Mouse (Mus musculus): ENCODE results near the gene Rhot1. TPM values are rescaled to one million over a fixed set of nuclear protein-coding genes. Genes with fewer than 3 reads are reported as not detected.

The Rhot1 gene
- polyA plus RNA-seq (2012; ENCODE audit: insufficient read depth, insufficient read length, missing spikeins): 40.7 and 54.8 TPM in 2 replicates

DNA sequence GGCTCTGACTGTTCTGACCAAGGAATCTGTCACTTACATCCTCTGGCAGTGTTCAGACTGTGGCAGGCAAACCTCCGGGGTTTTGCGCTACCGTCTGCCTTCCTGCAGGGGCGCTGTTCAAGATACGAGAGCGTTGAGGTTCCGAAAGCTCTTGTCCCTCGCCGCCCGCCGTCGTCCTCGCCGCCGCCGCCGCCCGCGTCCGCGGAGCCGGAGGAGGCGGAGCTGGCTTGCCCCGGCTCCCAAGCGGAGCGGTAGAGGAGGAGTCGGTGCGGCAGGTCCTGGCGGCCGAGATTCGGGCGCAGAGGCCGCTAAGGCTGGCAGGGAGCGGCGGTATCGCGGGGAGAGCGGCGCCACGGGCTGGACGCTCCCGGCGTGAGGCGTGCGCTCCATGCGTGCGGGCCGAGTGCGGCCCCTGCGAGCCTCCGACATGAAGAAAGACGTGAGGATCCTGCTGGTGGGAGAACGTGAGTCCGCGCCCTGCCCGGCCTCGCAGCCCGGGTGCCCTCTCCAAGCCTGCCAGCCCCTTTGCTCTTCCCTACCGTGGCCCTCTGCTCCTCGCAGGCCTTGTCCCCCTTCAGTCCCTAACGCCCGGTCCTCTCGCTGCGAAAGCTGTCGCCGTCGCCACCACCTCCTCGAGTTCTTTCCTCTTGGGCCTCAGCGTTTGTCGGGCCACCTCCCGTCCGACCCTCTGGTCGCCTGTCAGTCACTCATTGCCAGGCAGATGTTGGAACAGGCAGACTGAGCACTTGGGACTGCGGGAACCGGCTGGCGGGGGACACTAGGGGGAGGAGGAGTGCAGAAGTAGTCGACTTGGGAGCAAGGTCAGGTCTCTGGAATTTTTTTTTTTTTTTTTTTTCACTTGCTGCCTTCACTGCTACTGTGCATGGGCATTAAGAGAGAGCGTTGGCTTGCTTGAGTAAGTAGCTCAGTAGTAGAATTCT lies at the start of gene Rhot1:
Gene Rhot1, plus strand, starts transcription at position 160 of the 941 bp plus-strand sequence.
- peak within 1 kb of the TSS; percentile 92 for H3K27ac ChIP-seq (replicated peaks; ENCODE audit: low read depth, low read length)

DNA sequence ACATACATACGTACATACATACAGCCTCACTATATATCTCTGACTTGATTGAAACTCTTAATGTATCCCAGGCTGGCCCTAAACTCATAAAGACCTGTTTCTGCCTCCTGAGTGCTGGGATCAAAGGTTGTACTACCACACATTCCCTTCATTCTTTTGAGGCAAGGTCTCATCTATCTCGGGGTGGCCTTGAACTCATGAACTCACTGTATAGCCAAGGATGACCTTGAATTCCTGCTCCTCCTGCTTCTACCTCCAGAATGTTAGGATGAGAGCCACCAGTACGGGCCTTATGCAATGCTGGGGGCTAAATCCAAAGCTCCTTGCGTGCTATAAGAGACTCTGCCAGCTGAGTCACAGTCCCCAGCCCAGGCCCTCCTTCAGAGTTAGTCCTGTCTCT lies 47.8 kb upstream of the Rhot1 start:
- no peak overlapping the region for H3K27ac ChIP-seq (replicated peaks; ENCODE audit: low read depth, low read length)
- H3K4me1 ChIP-seq (ENCODE audit: control insufficient read depth, insufficient read depth, insufficient read length, low read length): no peaks in the 10 kb centered on the region
- no peak overlapping the region for H3K4me3 ChIP-seq (ENCODE audit: insufficient read depth, low read depth, low read length)

More for the DNA sequence above, at the start of gene Rhot1:
- 0 out of 2 replicates have a peak, but pooled peaks cover 2% of the 10 kb centered on the region for H3K4me1 ChIP-seq (ENCODE audit: control insufficient read depth, insufficient read depth, insufficient read length, low read length)
- peak within 1 kb of the TSS; percentile 96 for H3K4me3 ChIP-seq (ENCODE audit: insufficient read depth, low read depth, low read length)

DNA sequence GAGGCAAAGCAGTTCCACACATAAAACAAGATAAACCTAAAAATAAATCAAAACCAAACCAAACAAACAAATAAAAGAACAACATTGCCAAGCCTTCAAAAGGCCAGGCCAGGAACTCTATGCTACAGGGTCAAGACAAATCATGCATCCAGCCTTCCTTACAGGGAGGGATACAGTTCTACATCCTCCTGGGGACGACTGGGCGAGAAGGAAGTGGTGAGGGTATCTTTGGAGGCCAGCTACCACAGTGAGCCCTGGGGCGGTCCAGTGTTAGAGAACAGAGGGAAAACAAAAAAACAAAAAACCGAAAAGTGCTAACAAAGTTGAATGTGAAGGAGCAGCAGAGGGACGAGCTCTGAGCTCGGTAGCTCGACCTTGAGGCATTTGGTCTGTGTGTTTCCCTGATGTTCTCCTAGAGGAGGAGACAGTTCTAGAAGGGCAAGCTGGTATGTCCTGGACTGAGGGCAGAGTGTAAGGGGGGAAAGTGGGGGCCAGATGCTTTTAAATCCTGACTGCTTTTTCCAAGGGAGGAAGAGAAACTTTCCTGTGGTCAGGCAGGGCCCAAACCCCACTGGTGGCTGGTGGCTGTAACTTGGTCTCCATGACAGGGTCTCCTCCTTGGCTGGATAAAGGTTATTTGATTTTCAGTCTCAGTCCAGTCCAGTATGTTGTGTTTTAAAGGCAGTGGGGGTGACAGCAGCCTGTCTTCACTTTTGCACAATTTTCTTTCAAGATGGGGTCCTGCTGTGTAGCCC lies 45.3 kb upstream of the Rhot1 start:
- H3K4me3 ChIP-seq (ENCODE audit: insufficient read depth, low read depth, low read length): no peak overlapping the region
- peak overlapping the region; percentile 65; the same call in 1 of the 2 replicates for H3K27ac ChIP-seq (replicated peaks; ENCODE audit: low read depth, low read length)
- no peaks in the 10 kb centered on the region for H3K4me1 ChIP-seq (ENCODE audit: control insufficient read depth, insufficient read depth, insufficient read length, low read length)

DNA sequence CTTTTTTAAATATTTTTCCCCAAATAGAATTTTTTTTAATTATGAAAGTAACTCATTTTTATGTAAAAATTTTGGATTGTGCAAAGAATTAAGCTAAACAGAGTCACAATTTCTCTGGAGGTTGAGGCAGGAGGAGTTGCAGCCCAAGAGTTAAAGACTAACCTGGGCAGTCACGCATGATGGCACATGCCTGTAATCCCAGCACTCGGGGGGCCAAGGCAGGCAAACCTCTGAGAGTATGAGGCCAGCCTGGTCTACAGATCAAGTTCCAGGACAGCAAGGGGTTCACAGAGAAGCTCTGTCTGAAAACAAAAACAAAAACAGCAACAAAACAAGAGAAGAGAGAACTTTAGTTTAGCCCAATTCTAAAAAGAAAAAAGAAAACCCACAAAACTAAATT lies 44.6 kb upstream of the Rhot1 start:
- Histone ChIP-seq H3K4me3 (ENCODE audit: insufficient read depth, low read depth, low read length) (no peak overlapping the region), H3K27ac (replicated peaks; ENCODE audit: low read depth, low read length) (no peak overlapping the region), H3K4me1 (ENCODE audit: control insufficient read depth, insufficient read depth, insufficient read length, low read length) (no peaks in the 10 kb centered on the region)

- Histone ChIP-seq H3K4me1 (ENCODE audit: control insufficient read depth, insufficient read depth, insufficient read length, low read length) (peaks cover 12% of the 10 kb centered on the region; the same call in 1 of the 2 replicates), H3K27ac (replicated peaks; ENCODE audit: low read depth, low read length) (peak overlapping the region; percentile 75), H3K4me3 (ENCODE audit: insufficient read depth, low read depth, low read length) (no peak overlapping the region)
Observed at GRCm38 (mm10) chr11:80168121-80168520, 40.7 kb upstream of the Rhot1 start.

GRCm38 (mm10) chr11:80168611-80169249 lies 40.1 kb upstream of the Rhot1 start:
- H3K27ac ChIP-seq (replicated peaks; ENCODE audit: low read depth, low read length): peak overlapping the region; percentile 75
- H3K4me3 ChIP-seq (ENCODE audit: insufficient read depth, low read depth, low read length): no peak overlapping the region

GRCm38 (mm10) chr11:80169629-80170028 lies 39.2 kb upstream of the Rhot1 start:
- Histone ChIP-seq H3K27ac (replicated peaks; ENCODE audit: low read depth, low read length) (peak overlapping the region; percentile 80), H3K4me3 (ENCODE audit: insufficient read depth, low read depth, low read length) (no peak overlapping the region), H3K4me1 (ENCODE audit: control insufficient read depth, insufficient read depth, insufficient read length, low read length) (peaks cover 12% of the 10 kb centered on the region; the same call in 1 of the 2 replicates)

More at GRCm38 (mm10) chr11:80168611-80169249, 40.1 kb upstream of the Rhot1 start:
- peaks cover 12% of the 10 kb centered on the region; the same call in 1 of the 2 replicates for H3K4me1 ChIP-seq (ENCODE audit: control insufficient read depth, insufficient read depth, insufficient read length, low read length)

- Histone ChIP-seq H3K4me1 (ENCODE audit: control insufficient read depth, insufficient read depth, insufficient read length, low read length) (peaks cover 12% of the 10 kb centered on the region; the same call in 1 of the 2 replicates), H3K4me3 (ENCODE audit: insufficient read depth, low read depth, low read length) (no peak overlapping the region), H3K27ac (replicated peaks; ENCODE audit: low read depth, low read length) (peak overlapping the region; percentile 80)
Observed at GRCm38 (mm10) chr11:80170351-80170750, 38.5 kb upstream of the Rhot1 start.

- Histone ChIP-seq H3K27ac (replicated peaks; ENCODE audit: low read depth, low read length) (peak overlapping the region; percentile 80), H3K4me1 (ENCODE audit: control insufficient read depth, insufficient read depth, insufficient read length, low read length) (peaks cover 13% of the 10 kb centered on the region), H3K4me3 (ENCODE audit: insufficient read depth, low read depth, low read length) (no peak overlapping the region)
Observed at GRCm38 (mm10) chr11:80171884-80172283, 36.9 kb upstream of the Rhot1 start.

GRCm38 (mm10) chr11:80173963-80174670 lies 34.7 kb upstream of the Rhot1 start:
- Histone ChIP-seq H3K27ac (replicated peaks; ENCODE audit: low read depth, low read length) (peak overlapping the region; percentile 36; the same call in 1 of the 2 replicates), H3K4me3 (ENCODE audit: insufficient read depth, low read depth, low read length) (no peak overlapping the region), H3K4me1 (ENCODE audit: control insufficient read depth, insufficient read depth, insufficient read length, low read length) (peaks cover 15% of the 10 kb centered on the region)

- no peak overlapping the region for H3K4me3 ChIP-seq (ENCODE audit: insufficient read depth, low read depth, low read length)
- H3K27ac ChIP-seq (replicated peaks; ENCODE audit: low read depth, low read length): peak overlapping the region; percentile 76
- peaks cover 3% of the 10 kb centered on the region for H3K4me1 ChIP-seq (ENCODE audit: control insufficient read depth, insufficient read depth, insufficient read length, low read length)
Observed at GRCm38 (mm10) chr11:80176911-80177895, 31.6 kb upstream of the Rhot1 start.

DNA sequence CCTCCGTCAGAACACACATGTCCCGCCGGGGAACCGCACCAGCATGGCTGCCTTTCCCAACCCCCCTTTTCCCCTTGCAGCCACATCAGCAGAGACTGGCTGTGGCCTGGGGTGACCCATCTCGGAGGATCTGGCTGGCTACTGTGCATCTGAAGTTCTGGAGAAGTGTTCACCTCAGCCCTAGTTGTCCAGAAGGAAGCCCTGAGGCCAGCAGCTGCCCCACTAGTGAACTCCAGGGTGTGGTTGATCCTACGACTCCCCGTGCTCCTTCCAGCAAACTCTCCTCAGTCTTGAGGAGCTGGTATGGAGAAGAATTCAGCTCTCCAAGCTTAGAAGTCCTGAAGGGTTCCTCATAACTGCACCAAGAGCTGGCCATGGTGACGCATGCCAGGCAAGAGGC lies 30.5 kb upstream of the Rhot1 start:
- peak overlapping the region; percentile 76 for H3K27ac ChIP-seq (replicated peaks; ENCODE audit: low read depth, low read length)
- H3K4me3 ChIP-seq (ENCODE audit: insufficient read depth, low read depth, low read length): no peak overlapping the region
- H3K4me1 ChIP-seq (ENCODE audit: control insufficient read depth, insufficient read depth, insufficient read length, low read length): peaks cover 3% of the 10 kb centered on the region

DNA sequence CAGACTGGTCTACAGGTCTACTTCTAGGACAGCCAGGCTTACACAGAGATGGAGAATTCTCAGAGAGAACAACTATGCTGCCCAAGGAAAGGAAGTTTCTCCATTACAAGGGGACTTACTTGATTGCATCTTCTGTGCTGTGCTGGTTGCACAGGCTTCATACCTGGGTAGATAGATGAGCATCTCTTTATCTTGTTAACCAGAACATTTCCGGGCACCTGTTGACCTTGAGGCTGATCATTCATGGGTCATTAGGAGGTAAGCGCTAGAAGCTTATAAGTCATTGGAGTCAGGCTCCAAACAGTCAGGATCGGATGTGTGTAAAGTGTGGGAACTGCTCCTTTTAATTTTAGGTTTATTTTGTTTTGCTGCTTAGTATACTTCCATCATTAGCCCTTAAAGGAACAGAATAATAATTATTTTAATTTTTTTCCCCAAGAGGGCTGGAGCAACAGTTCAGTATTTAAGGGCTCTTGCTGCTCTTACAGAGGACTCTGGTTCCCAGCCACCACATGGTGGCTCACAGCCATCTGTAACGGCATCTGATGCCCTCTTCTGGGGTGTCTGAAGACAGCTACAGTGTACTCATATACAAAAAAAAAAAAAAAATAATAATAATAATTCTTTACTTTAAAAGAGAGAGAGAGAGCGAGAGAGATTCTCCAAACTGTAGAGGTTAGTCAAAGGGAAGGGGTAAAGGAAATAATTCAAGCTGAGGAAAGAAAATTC lies 27.6 kb upstream of the Rhot1 start:
- H3K27ac ChIP-seq (replicated peaks; ENCODE audit: low read depth, low read length): no peak overlapping the region
- H3K4me1 ChIP-seq (ENCODE audit: control insufficient read depth, insufficient read depth, insufficient read length, low read length): peaks cover 6% of the 10 kb centered on the region
- H3K4me3 ChIP-seq (ENCODE audit: insufficient read depth, low read depth, low read length): no peak overlapping the region

Data from brown adipose tissue, adult 24 weeks (tissue).